Mouse (Mus musculus): ENCODE results near the gene Ifitm6. TPM values are rescaled to one million over a fixed set of nuclear protein-coding genes. Genes with fewer than 3 reads are reported as not detected.

The Ifitm6 gene
- polyA plus RNA-seq, 1 experiment, result not detected

- Histone ChIP-seq H3K27ac (ENCODE audit: insufficient read depth, low read length) (no peak overlapping the region), H3K4me3 (ENCODE audit: insufficient read depth, low read length) (no peak overlapping the region), H3K4me1 (ENCODE audit: control insufficient read depth, insufficient read depth, low read length) (no peaks in the 10 kb centered on the region)
- TF ChIP-seq CTCF (IDR thresholded peaks at IDR 0.05; ENCODE audit: borderline replicate concordance, insufficient read depth, low read length), result no peak
- no peak for TF ChIP-seq POLR2A (IDR thresholded peaks at IDR 0.05; ENCODE audit: low read depth, low read length)
Measured at GRCm38 (mm10) chr7:141056976-141057375, 39.3 kb upstream of the Ifitm6 start.

- no peak for TF ChIP-seq POLR2A (IDR thresholded peaks at IDR 0.05; ENCODE audit: low read depth, low read length)
- TF ChIP-seq CTCF (IDR thresholded peaks at IDR 0.05; ENCODE audit: borderline replicate concordance, insufficient read depth, low read length), result no peak
- no peak overlapping the region for H3K4me3 ChIP-seq (ENCODE audit: insufficient read depth, low read length)
- H3K4me1 ChIP-seq (ENCODE audit: control insufficient read depth, insufficient read depth, low read length), result no peaks in the 10 kb centered on the region
- H3K27ac ChIP-seq (ENCODE audit: insufficient read depth, low read length), result no peak overlapping the region
Measured at GRCm38 (mm10) chr7:141055785-141056184, 38.1 kb upstream of the Ifitm6 start.

GRCm38 (mm10) chr7:141052421-141052820 lies 34.7 kb upstream of the Ifitm6 start:
- H3K4me3 ChIP-seq (ENCODE audit: insufficient read depth, low read length), result no peak overlapping the region
- no peak overlapping the region for H3K27ac ChIP-seq (ENCODE audit: insufficient read depth, low read length)
- TF ChIP-seq CTCF (IDR thresholded peaks at IDR 0.05; ENCODE audit: borderline replicate concordance, insufficient read depth, low read length) (no peak), POLR2A (IDR thresholded peaks at IDR 0.05; ENCODE audit: low read depth, low read length) (no peak)
- peaks cover 1% of the 10 kb centered on the region; the same call in 1 of the 2 replicates for H3K4me1 ChIP-seq (ENCODE audit: control insufficient read depth, insufficient read depth, low read length)

GRCm38 (mm10) chr7:141052016-141052415 lies 34.3 kb upstream of the Ifitm6 start:
- TF ChIP-seq CTCF (IDR thresholded peaks at IDR 0.05; ENCODE audit: borderline replicate concordance, insufficient read depth, low read length) (no peak), POLR2A (IDR thresholded peaks at IDR 0.05; ENCODE audit: low read depth, low read length) (no peak)
- Histone ChIP-seq H3K4me3 (ENCODE audit: insufficient read depth, low read length) (no peak overlapping the region), H3K4me1 (ENCODE audit: control insufficient read depth, insufficient read depth, low read length) (peaks cover 5% of the 10 kb centered on the region), H3K27ac (ENCODE audit: insufficient read depth, low read length) (no peak overlapping the region)

- TF ChIP-seq CTCF (IDR thresholded peaks at IDR 0.05; ENCODE audit: borderline replicate concordance, insufficient read depth, low read length) (no peak), POLR2A (IDR thresholded peaks at IDR 0.05; ENCODE audit: low read depth, low read length) (no peak)
- H3K27ac ChIP-seq (ENCODE audit: insufficient read depth, low read length), result no peak overlapping the region
- no peak overlapping the region for H3K4me3 ChIP-seq (ENCODE audit: insufficient read depth, low read length)
- peaks cover 12% of the 10 kb centered on the region for H3K4me1 ChIP-seq (ENCODE audit: control insufficient read depth, insufficient read depth, low read length)
Measured at GRCm38 (mm10) chr7:141051060-141051685, 33.4 kb upstream of the Ifitm6 start.

- Histone ChIP-seq H3K4me1 (ENCODE audit: control insufficient read depth, insufficient read depth, low read length) (peaks cover 12% of the 10 kb centered on the region), H3K27ac (ENCODE audit: insufficient read depth, low read length) (no peak overlapping the region), H3K4me3 (ENCODE audit: insufficient read depth, low read length) (no peak overlapping the region)
- TF ChIP-seq POLR2A (IDR thresholded peaks at IDR 0.05; ENCODE audit: low read depth, low read length) (no peak), CTCF (IDR thresholded peaks at IDR 0.05; ENCODE audit: borderline replicate concordance, insufficient read depth, low read length) (no peak)
Measured at GRCm38 (mm10) chr7:141049326-141049725, 31.6 kb upstream of the Ifitm6 start.

GRCm38 (mm10) chr7:141048226-141049218 lies 30.8 kb upstream of the Ifitm6 start:
- peak overlapping the region; percentile 76 for H3K27ac ChIP-seq (ENCODE audit: insufficient read depth, low read length)
- peak overlapping the region; percentile 17 for H3K4me3 ChIP-seq (ENCODE audit: insufficient read depth, low read length)
- peaks cover 12% of the 10 kb centered on the region for H3K4me1 ChIP-seq (ENCODE audit: control insufficient read depth, insufficient read depth, low read length)
- TF ChIP-seq CTCF (IDR thresholded peaks at IDR 0.05; ENCODE audit: borderline replicate concordance, insufficient read depth, low read length), result peak; percentile 72
- peak; percentile 19 for TF ChIP-seq POLR2A (IDR thresholded peaks at IDR 0.05; ENCODE audit: low read depth, low read length)

GRCm38 (mm10) chr7:141047581-141048225 lies 30.0 kb upstream of the Ifitm6 start:
- peak overlapping the region; percentile 17 for H3K4me3 ChIP-seq (ENCODE audit: insufficient read depth, low read length)
- H3K4me1 ChIP-seq (ENCODE audit: control insufficient read depth, insufficient read depth, low read length), result peaks cover 12% of the 10 kb centered on the region
- TF ChIP-seq POLR2A (IDR thresholded peaks at IDR 0.05; ENCODE audit: low read depth, low read length) (peak; percentile 71), CTCF (IDR thresholded peaks at IDR 0.05; ENCODE audit: borderline replicate concordance, insufficient read depth, low read length) (no peak)
- peak overlapping the region; percentile 99 for H3K27ac ChIP-seq (ENCODE audit: insufficient read depth, low read length)

- Histone ChIP-seq H3K27ac (ENCODE audit: insufficient read depth, low read length) (peak overlapping the region; percentile 99), H3K4me3 (ENCODE audit: insufficient read depth, low read length) (no peak overlapping the region), H3K4me1 (ENCODE audit: control insufficient read depth, insufficient read depth, low read length) (peaks cover 15% of the 10 kb centered on the region)
- TF ChIP-seq CTCF (IDR thresholded peaks at IDR 0.05; ENCODE audit: borderline replicate concordance, insufficient read depth, low read length) (no peak), POLR2A (IDR thresholded peaks at IDR 0.05; ENCODE audit: low read depth, low read length) (peak; percentile 61)
Measured at GRCm38 (mm10) chr7:141046931-141047580, 29.3 kb upstream of the Ifitm6 start.
